In the genomic region with DNA sequence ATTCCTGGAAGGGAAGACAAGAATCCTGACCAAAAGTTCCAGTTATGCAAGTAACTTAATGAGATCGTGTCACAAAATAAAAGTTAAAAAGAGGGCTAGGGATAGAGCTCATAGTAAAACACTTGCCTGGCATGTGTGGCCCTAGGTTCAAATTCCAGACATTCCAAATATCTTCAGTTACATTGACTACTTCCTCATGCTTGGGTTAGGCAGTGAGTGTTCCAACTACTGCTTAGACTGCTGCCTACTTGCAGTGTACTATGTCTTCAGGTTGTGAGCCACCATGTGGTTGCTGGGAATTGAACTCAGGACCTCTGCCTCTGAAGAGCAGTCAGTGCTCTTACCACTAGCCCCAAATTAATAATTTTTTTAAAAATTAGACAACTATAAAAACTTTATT, we compare ENCODE assay signal across 10 mouse cellular contexts. TPM values are rescaled to one million over a fixed set of nuclear protein-coding genes. Genes with fewer than 3 reads are reported as not detected.
A peak's percentile ranks its signal among the peaks of the same experiment; 100 is the strongest.
DNase-seq lines count a peak whose midpoint lies in the region; ATAC-seq and TF ChIP-seq lines count a peak whose summit lies in the region.
"Had no signal": no experiment of that assay in that cellular context is flagged by ENCODE, and none has a peak within 500 bp of the region (broad histone marks: within the 10 kb centered on the region; RNA-seq: fewer than 3 reads in every experiment).

No protein-coding gene starts in this region.

- H3K9me3 ChIP-seq in lung, embryonic 14.5 days (ENCODE audit: low read depth, low read length) = no peaks in the 10 kb centered on the region
- H3K9me3 ChIP-seq in embryonic facial prominence, embryonic 14.5 days (ENCODE audit: control insufficient read depth, low read length) = no peaks in the 10 kb centered on the region
- no peaks in the 10 kb centered on the region for H3K9me3 ChIP-seq in liver, embryonic 13.5 days (replicated peaks)

- H3K4me1 ChIP-seq in lung, embryonic 14.5 days (ENCODE audit: insufficient read depth) = 0 out of 2 replicates have a peak, but pooled peaks cover 5% of the 10 kb centered on the region
- peaks cover 12% of the 10 kb centered on the region for H3K4me1 ChIP-seq in embryonic facial prominence, embryonic 14.5 days (ENCODE audit: control insufficient read depth, insufficient read depth, low read length)
- H3K4me1 ChIP-seq in liver, embryonic 13.5 days (replicated peaks) = peaks cover 40% of the 10 kb centered on the region

- no peak for ATAC-seq in lung, embryonic 14.5 days (ENCODE audit: insufficient read depth)
- ATAC-seq in embryonic facial prominence, embryonic 14.5 days (ENCODE audit: low read depth) = no peak
- ATAC-seq in liver, embryonic 13.5 days (ENCODE audit: low read depth) = no peak
- no peak for ATAC-seq in frontal cortex, adult (ENCODE audit: low TSS enrichment)

- DNase-seq in embryo, embryonic 10 days (ENCODE audit: low spot score) = peak; percentile 32
- DNase-seq in embryo, embryonic 11 days = no peak
- DNase-seq in lung, embryonic 14.5 days = peak; percentile 24
- no peak for DNase-seq in lung, postnatal 14 days
- DNase-seq in embryonic facial prominence, embryonic 14.5 days (ENCODE audit: low spot score) = peak; percentile 16
- no peak for DNase-seq in liver, embryonic 13.5 days
- DNase-seq in cerebellum, postnatal 36 days = no peak
- DNase-seq: adrenal gland, postnatal 36 days; heart, adult 2 months had no signal

- H3K4me3 ChIP-seq in lung, embryonic 14.5 days (ENCODE audit: low read depth, low read length) = 0 out of 2 replicates have a peak overlapping the region, but pooled peaks have one; percentile 89
- H3K4me3 ChIP-seq in embryonic facial prominence, embryonic 14.5 days (ENCODE audit: low read depth, low read length) = 0 out of 2 replicates have a peak overlapping the region, but pooled peaks have one; percentile 6
- H3K4me3 ChIP-seq in liver, embryonic 13.5 days (replicated peaks) = peak overlapping the region; percentile 81
- H3K4me3 ChIP-seq: heart, adult 2 months had no signal

- no peaks in the 10 kb centered on the region for H3K27me3 ChIP-seq in lung, embryonic 14.5 days (ENCODE audit: insufficient read depth, low read length)
- no peaks in the 10 kb centered on the region for H3K27me3 ChIP-seq in embryonic facial prominence, embryonic 14.5 days (replicated peaks; ENCODE audit: control insufficient read depth, insufficient read depth, low read length)
- no peaks in the 10 kb centered on the region; the same call in 1 of the 2 replicates for H3K27me3 ChIP-seq in liver, embryonic 13.5 days

- H3K9ac ChIP-seq in lung, embryonic 14.5 days = no peak overlapping the region
- 0 out of 2 replicates have a peak overlapping the region, but pooled peaks have one; percentile 19 for H3K9ac ChIP-seq in embryonic facial prominence, embryonic 14.5 days (ENCODE audit: low read depth, low read length)
- peak overlapping the region; percentile 59 for H3K9ac ChIP-seq in liver, embryonic 13.5 days

- 39% methylated on average over 1 of the region's 1 CpGs for WGBS in lung, embryonic 14.5 days
- 35% methylated on average over 1 of the region's 1 CpGs for WGBS in embryonic facial prominence, embryonic 14.5 days
- 30% methylated on average over 1 of the region's 1 CpGs for WGBS in liver, embryonic 13.5 days (ENCODE audit: insufficient replicate concordance)

- H3K27ac ChIP-seq in lung, embryonic 14.5 days (ENCODE audit: low read depth) = no peak overlapping the region
- no peak overlapping the region for H3K27ac ChIP-seq in embryonic facial prominence, embryonic 14.5 days (replicated peaks; ENCODE audit: low read depth, low read length)
- H3K27ac ChIP-seq in liver, embryonic 13.5 days = no peak overlapping the region
- H3K27ac ChIP-seq: heart, adult 2 months had no signal

- H3K36me3 ChIP-seq in lung, embryonic 14.5 days (ENCODE audit: insufficient read depth) = peaks cover 31% of the 10 kb centered on the region
- peaks cover 31% of the 10 kb centered on the region for H3K36me3 ChIP-seq in embryonic facial prominence, embryonic 14.5 days (ENCODE audit: control insufficient read depth, insufficient read depth, low read length)
- peaks cover 27% of the 10 kb centered on the region for H3K36me3 ChIP-seq in liver, embryonic 13.5 days

- TF ChIP-seq CTCF in lung, embryonic 14.5 days (IDR thresholded peaks at IDR 0.05; ENCODE audit: low read depth) = no peak

- H3K4me2 ChIP-seq in lung, embryonic 14.5 days = peak overlapping the region; percentile 88
- peak overlapping the region; percentile 26; the same call in 1 of the 2 replicates for H3K4me2 ChIP-seq in embryonic facial prominence, embryonic 14.5 days (ENCODE audit: low read depth, low read length)
- H3K4me2 ChIP-seq in liver, embryonic 13.5 days = peak overlapping the region; percentile 57

RNA-seq across cellular contexts. Expression of gene Nop58, which starts 2.7 kb away (rescaled TPM):
- 272 and 284 TPM in 2 replicates for polyA plus RNA-seq in lung, embryonic 14.5 days (2014; fragmentation: Nextera tagmentation; extraction: Ambion mirVana)
- polyA plus RNA-seq in embryonic facial prominence, embryonic 14.5 days (2014; fragmentation: Nextera tagmentation; extraction: Ambion mirVana) = 192 and 197 TPM in 2 replicates
- 226 and 278 TPM in 2 replicates for polyA plus RNA-seq in liver, embryonic 13.5 days (2015; fragmentation: Nextera tagmentation; extraction: Ambion mirVana)

RNA-seq across cellular contexts. Expression of gene Sumo1, which starts 16.9 kb away (rescaled TPM):
- 412 and 431 TPM in 2 replicates for polyA plus RNA-seq in lung, embryonic 14.5 days (2014; fragmentation: Nextera tagmentation; extraction: Ambion mirVana)
- 354 and 387 TPM in 2 replicates for polyA plus RNA-seq in embryonic facial prominence, embryonic 14.5 days (2014; fragmentation: Nextera tagmentation; extraction: Ambion mirVana)
- polyA plus RNA-seq in liver, embryonic 13.5 days (2015; fragmentation: Nextera tagmentation; extraction: Ambion mirVana) = 186 and 213 TPM in 2 replicates

Comparison
In these comparisons a context has a peak if more than half of its experiments do, and no peak if none do; other contexts are left out.
1. DNase-seq: peak in embryo, embryonic 10 days (single experiment), lung, embryonic 14.5 days (single experiment) and embryonic facial prominence, embryonic 14.5 days (single experiment); none in embryo, embryonic 11 days (single experiment), lung, postnatal 14 days (single experiment), liver, embryonic 13.5 days (single experiment) and cerebellum, postnatal 36 days (0 of 2).
2. H3K4me2 ChIP-seq: peak in every context shown above with its lines; median percentile 88 in lung, embryonic 14.5 days; 57 in liver, embryonic 13.5 days; 26 in embryonic facial prominence, embryonic 14.5 days.
3. H3K4me3 ChIP-seq: peak in every context shown above with its lines; median percentile 89 in lung, embryonic 14.5 days; 81 in liver, embryonic 13.5 days; 6 in embryonic facial prominence, embryonic 14.5 days.